Mouse (Mus musculus): ENCODE data around the gene Vmn2r9. TPM values are rescaled to one million over a fixed set of nuclear protein-coding genes. Genes with fewer than 3 reads are reported as not detected.
"Not testable (repeated sequence)": the region's sequence is repeated elsewhere in the genome, so short reads cannot be mapped to it uniquely, and the experiment has no call there.

The Vmn2r9 gene
- total RNA-seq (2022): not detected

GRCm38 (mm10) chr5:108852501-108852900 is at the start of gene Vmn2r9:
TSS of gene Vmn2r9 (minus strand) at chr5:108852601.
- not testable (repeated sequence) for DNase-seq (ENCODE audit: low spot score in 2 of 2)

GRCm38 (mm10) chr5:108866746-108867145 is 14.3 kb upstream of the Vmn2r9 start:
- not testable (repeated sequence) for DNase-seq (ENCODE audit: low spot score in 2 of 2)

- no peak for DNase-seq (ENCODE audit: low spot score in 2 of 2)
These were observed 2.9 kb downstream of the Vmn2r9 start for GRCm38 (mm10) chr5:108849466-108849865.

GRCm38 (mm10) chr5:108836156-108836555 is 16.2 kb downstream of the Vmn2r9 start:
- no peak for DNase-seq (ENCODE audit: low spot score in 2 of 2)

- no peak for DNase-seq (ENCODE audit: low spot score in 2 of 2)
These were observed 29.1 kb downstream of the Vmn2r9 start for GRCm38 (mm10) chr5:108823276-108823675.

- not testable (repeated sequence) for DNase-seq (ENCODE audit: low spot score in 2 of 2)
These were observed 43.7 kb downstream of the Vmn2r9 start, which contains the start of gene Vmn2r8 for GRCm38 (mm10) chr5:108808750-108809149. TSS of gene Vmn2r8 (minus strand) at chr5:108808850.

GRCm38 (mm10) chr5:108803646-108804045 is 48.8 kb downstream of the Vmn2r9 start:
- DNase-seq (ENCODE audit: low spot score in 2 of 2): no peak

GRCm38 (mm10) chr5:108795263-108795662 is 57.1 kb downstream of the Vmn2r9 start, which contains the start of gene Tmed11:
TSS of gene Tmed11 (minus strand) at chr5:108795363.
- not testable (repeated sequence) for DNase-seq (ENCODE audit: low spot score in 2 of 2)

- DNase-seq (ENCODE audit: low spot score in 2 of 2): not testable (repeated sequence)
These were observed 62.0 kb downstream of the Vmn2r9 start for GRCm38 (mm10) chr5:108790385-108790784.

Other genes with a start within 250 kb of the Vmn2r9 start
- gene Gak, start 222.8 kb downstream of the Vmn2r9 start, total RNA-seq (2022): 100 to 1,000 TPM in 1 of 4 experiments, 10 to 100 TPM in 3; 97.5 to 105 (median 99.5) TPM
- gene Tmem175, start 222.8 kb downstream of the Vmn2r9 start, total RNA-seq (2022): 10 to 100 TPM; 37.1 to 43.1 (median 39.5) TPM
- gene Idua, start 192.3 kb downstream of the Vmn2r9 start, total RNA-seq (2022): 10 to 100 TPM; 19.0 to 25.3 (median 23.0) TPM
- gene Dgkq, start 182.9 kb downstream of the Vmn2r9 start, total RNA-seq (2022): 10 to 100 TPM; 47.3 to 67.4 (median 51.3) TPM
- gene Slc26a1, start 177.0 kb downstream of the Vmn2r9 start, total RNA-seq (2022): 1 to 10 TPM; 1.0 to 1.3 (median 1.1) TPM
- gene Fgfrl1, start 160.2 kb downstream of the Vmn2r9 start, total RNA-seq (2022): 10 to 100 TPM; 18.0 to 28.3 (median 25.3) TPM
- not detected for gene Rnf212, start 77.6 kb downstream of the Vmn2r9 start, total RNA-seq (2022)
- not detected for gene Tmed11, start 57.2 kb downstream of the Vmn2r9 start, total RNA-seq (2022)
- not detected for gene Vmn2r8, start 43.8 kb downstream of the Vmn2r9 start, total RNA-seq (2022)
- not detected for gene Vmn2r10, start 153.9 kb upstream of the Vmn2r9 start, total RNA-seq (2022)
- gene Vmn2r11, start 207.0 kb upstream of the Vmn2r9 start, total RNA-seq (2022): not detected
- gene Vmn2r12, start 245.3 kb upstream of the Vmn2r9 start, total RNA-seq (2022): not detected